Comparison of ENCODE assay signal across 21 mouse cellular contexts in genomic region chr10:120784516-120784915, GRCm38 (mm10).
"Had no signal": no experiment of that assay in that cellular context is flagged by ENCODE, and none has a peak within 500 bp of the region (broad histone marks: within the 10 kb centered on the region; RNA-seq: fewer than 3 reads in every experiment).

No protein-coding gene starts in this region.

- H3K27ac ChIP-seq: lung, embryonic 15.5 days; macrophage; neural tube, embryonic 13.5 days; neural tube, embryonic 15.5 days had no signal

- H3K9ac ChIP-seq: lung, embryonic 15.5 days; neural tube, embryonic 13.5 days; neural tube, embryonic 15.5 days had no signal

- H3K4me3 ChIP-seq: lung, embryonic 15.5 days; megakaryocyte, embryonic 14.5 days; myocyte; neural tube, embryonic 13.5 days; neural tube, embryonic 15.5 days had no signal

- ATAC-seq: lung, postnatal 0 days; midbrain, embryonic 16.5 days had no signal

- H3K4me2 ChIP-seq: lung, embryonic 15.5 days; midbrain, embryonic 11.5 days; neural tube, embryonic 13.5 days; neural tube, embryonic 15.5 days had no signal

- H3K27me3 ChIP-seq: lung, embryonic 15.5 days; neural tube, embryonic 13.5 days; neural tube, embryonic 15.5 days had no signal

- H3K36me3 ChIP-seq: lung, embryonic 15.5 days; neural tube, embryonic 13.5 days; neural tube, embryonic 15.5 days had no signal

- DNase-seq: lung, adult 2 months; lung, postnatal 14 days; lung, postnatal 36 days; midbrain, embryonic 14.5 days; retina, postnatal 1 day; right cerebral cortex, adult 18-20 months; right cerebral cortex, postnatal 25 days; right cerebral cortex, postnatal 4 days; spleen, adult 18-20 months; thymus, adult 18-20 months; thymus, postnatal 14 days; thymus, postnatal 36 days had no signal

- H3K9me3 ChIP-seq: lung, embryonic 15.5 days; neural tube, embryonic 13.5 days; neural tube, embryonic 15.5 days had no signal

- H3K4me1 ChIP-seq: lung, embryonic 15.5 days; megakaryocyte, embryonic 14.5 days had no signal
